13 mouse cellular contexts compared by ENCODE assay signal in the genomic region with DNA sequence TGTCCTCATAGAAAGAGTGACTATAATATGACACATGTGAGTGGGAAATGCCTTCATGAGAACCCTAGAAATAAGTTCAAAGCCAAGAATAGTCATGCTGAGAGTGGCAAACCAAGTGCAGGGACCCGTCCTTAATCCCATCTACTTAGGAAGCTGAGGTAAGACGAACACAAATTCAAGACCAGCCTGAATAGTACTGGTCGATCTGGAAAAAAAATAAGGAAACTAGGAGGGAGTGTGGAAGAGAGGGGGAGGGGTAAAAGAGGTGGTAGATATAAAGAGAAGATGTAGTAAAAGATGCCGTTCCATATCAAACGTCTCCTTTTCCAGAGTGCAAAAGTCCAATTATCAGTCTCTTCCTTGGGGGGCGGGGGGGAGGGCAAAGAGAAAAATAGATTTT.
"Had no signal": no experiment of that assay in that cellular context is flagged by ENCODE, and none has a peak within 500 bp of the region (broad histone marks: within the 10 kb centered on the region; RNA-seq: fewer than 3 reads in every experiment).

No protein-coding gene starts in this region.

- H3K4me2 ChIP-seq: lung, embryonic 14.5 days; midbrain, embryonic 12.5 days; neural tube, embryonic 13.5 days; neural tube, embryonic 15.5 days had no signal

- ATAC-seq: midbrain, embryonic 16.5 days had no signal

- H3K36me3 ChIP-seq: midbrain, embryonic 10.5 days; midbrain, embryonic 12.5 days; neural tube, embryonic 13.5 days; neural tube, embryonic 15.5 days had no signal

- H3K4me1 ChIP-seq: midbrain, embryonic 10.5 days; midbrain, embryonic 12.5 days; neural tube, embryonic 13.5 days; neural tube, embryonic 15.5 days had no signal

- DNase-seq: lung, postnatal 4 days; right cerebral cortex, adult 18-20 months; right cerebral cortex, postnatal 25 days; right cerebral cortex, postnatal 4 days; spleen, adult 18-20 months; thymus, adult 18-20 months had no signal

- H3K9ac ChIP-seq: lung, embryonic 14.5 days; midbrain, embryonic 12.5 days; neural tube, embryonic 13.5 days; neural tube, embryonic 15.5 days had no signal

- H3K27me3 ChIP-seq: midbrain, embryonic 12.5 days; neural tube, embryonic 13.5 days; neural tube, embryonic 15.5 days had no signal

- H3K4me3 ChIP-seq: midbrain, embryonic 10.5 days; midbrain, embryonic 12.5 days; myocyte; neural tube, embryonic 13.5 days; neural tube, embryonic 15.5 days had no signal

- H3K27ac ChIP-seq: midbrain, embryonic 10.5 days; midbrain, embryonic 12.5 days; neural tube, embryonic 13.5 days; neural tube, embryonic 15.5 days had no signal

- H3K9me3 ChIP-seq: midbrain, embryonic 10.5 days; midbrain, embryonic 12.5 days; neural tube, embryonic 13.5 days; neural tube, embryonic 15.5 days had no signal
